Mouse (Mus musculus): Measurements from ENCODE around the gene Dzip3. TPM values are rescaled to one million over a fixed set of nuclear protein-coding genes. Genes with fewer than 3 reads are reported as not detected.
A peak's percentile ranks its signal among the peaks of the same experiment; 100 is the strongest.

Dzip3 gene
- 2.8 TPM for polyA plus RNA-seq (2012; fragmentation: generic; extraction: Trizol)

- TF ChIP-seq POLR2AphosphoS2 (IDR thresholded peaks at IDR 0.05; ENCODE audit: insufficient read length, low read depth) (peak; percentile 39), POLR2A (IDR thresholded peaks at IDR 0.05; ENCODE audit: insufficient read length, low read depth) (peak; percentile 45), MYOG (IDR thresholded peaks at IDR 0.05; ENCODE audit: control insufficient read depth in 1 of 3, insufficient read depth in 1 of 3, insufficient read length in 2 of 3, low read depth in 2 of 3) (peak in 1 of 3 experiments; percentile 4), TCF12 (IDR thresholded peaks at IDR 0.05; ENCODE audit: insufficient read depth, poor library complexity, severe bottlenecking) (no peak), E2F4 (IDR thresholded peaks at IDR 0.05; ENCODE audit: insufficient read depth) (peak; percentile 94), CEBPB (IDR thresholded peaks at IDR 0.05; ENCODE audit: insufficient read depth, poor library complexity, severe bottlenecking) (no peak), MYOD1 (IDR thresholded peaks at IDR 0.05; ENCODE audit: control insufficient read depth in 1 of 3, insufficient read length in 2 of 3, low read depth in 2 of 3) (peak in 1 of 3 experiments; percentile 27), MAX (IDR thresholded peaks at IDR 0.05; ENCODE audit: low read depth) (no peak), SRF (IDR thresholded peaks at IDR 0.05; ENCODE audit: control insufficient read depth, insufficient read length, low read depth) (no peak), USF1 (IDR thresholded peaks at IDR 0.05; ENCODE audit: low read depth) (no peak), REST (IDR thresholded peaks at IDR 0.05; ENCODE audit: insufficient read depth, insufficient read length) (no peak), TCF3 (IDR thresholded peaks at IDR 0.05; ENCODE audit: insufficient read length, low read depth) (no peak)
- Histone ChIP-seq H3K4me2 (ENCODE audit: low read depth) (peak within 1 kb of the TSS; percentile 80), H3K36me3 (ENCODE audit: control insufficient read depth, insufficient read depth) (no peaks in the 10 kb centered on the region), H3K79me2 (ENCODE audit: control insufficient read depth, insufficient read depth) (peaks cover 74% of the 10 kb centered on the region), H3K27me3 (ENCODE audit: control insufficient read depth, insufficient read depth, insufficient read length) (no peaks in the 10 kb centered on the region), H3K4me3 (peak within 1 kb of the TSS; percentile 90), H3ac (ENCODE audit: control insufficient read depth, insufficient read length) (peak within 1 kb of the TSS; percentile 80)
Measured at GRCm38 (mm10) chr16:48993559-48994342, at the start of gene Dzip3, which contains the start of gene Cip2a. Gene Dzip3, minus strand, starts transcription at chr16:48994165. Gene Cip2a, plus strand, starts transcription at chr16:48994185.

- Histone ChIP-seq H3K79me2 (ENCODE audit: control insufficient read depth, insufficient read depth) (no peaks in the 10 kb centered on the region), H3ac (ENCODE audit: control insufficient read depth, insufficient read length) (no peak overlapping the region), H3K4me2 (ENCODE audit: low read depth) (no peak overlapping the region), H3K27me3 (ENCODE audit: control insufficient read depth, insufficient read depth, insufficient read length) (no peaks in the 10 kb centered on the region), H3K4me3 (no peak overlapping the region), H3K36me3 (ENCODE audit: control insufficient read depth, insufficient read depth) (no peaks in the 10 kb centered on the region)
- TF ChIP-seq MYOG (IDR thresholded peaks at IDR 0.05; ENCODE audit: control insufficient read depth in 1 of 3, insufficient read depth in 1 of 3, insufficient read length in 2 of 3, low read depth in 2 of 3), result no peak
- no peak for TF ChIP-seq REST (IDR thresholded peaks at IDR 0.05; ENCODE audit: insufficient read depth, insufficient read length)
- TF ChIP-seq POLR2A (IDR thresholded peaks at IDR 0.05; ENCODE audit: insufficient read length, low read depth), result no peak
- no peak for TF ChIP-seq USF1 (IDR thresholded peaks at IDR 0.05; ENCODE audit: low read depth)
- no peak for TF ChIP-seq POLR2AphosphoS2 (IDR thresholded peaks at IDR 0.05; ENCODE audit: insufficient read length, low read depth)
- no peak for TF ChIP-seq MAX (IDR thresholded peaks at IDR 0.05; ENCODE audit: low read depth)
- TF ChIP-seq CEBPB (IDR thresholded peaks at IDR 0.05; ENCODE audit: insufficient read depth, poor library complexity, severe bottlenecking), result no peak
- no peak for TF ChIP-seq E2F4 (IDR thresholded peaks at IDR 0.05; ENCODE audit: insufficient read depth)
Measured at GRCm38 (mm10) chr16:49040554-49041221, 46.7 kb upstream of the Dzip3 start.

DNA sequence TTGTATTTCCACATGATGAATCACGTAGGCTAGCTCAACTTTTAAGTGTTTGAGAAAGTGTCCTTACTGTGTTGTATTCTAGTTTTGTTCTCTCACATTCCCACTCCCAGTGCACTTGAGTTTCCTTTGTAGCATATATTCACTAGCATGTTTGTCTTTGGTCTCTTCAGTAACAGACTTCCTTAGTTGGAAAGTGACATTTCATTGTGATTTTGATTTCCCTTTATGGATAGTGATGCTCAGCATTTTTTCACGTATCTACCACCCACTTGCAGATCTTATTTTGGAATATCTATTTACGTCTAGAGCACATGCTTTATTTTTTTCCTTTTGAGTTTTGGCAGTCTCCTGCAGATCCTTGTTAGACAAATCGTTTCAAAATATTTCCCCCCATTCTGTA lies 43.8 kb upstream of the Dzip3 start:
- Histone ChIP-seq H3K27me3 (ENCODE audit: control insufficient read depth, insufficient read depth, insufficient read length) (no peaks in the 10 kb centered on the region), H3K4me2 (ENCODE audit: low read depth) (no peak overlapping the region), H3K36me3 (ENCODE audit: control insufficient read depth, insufficient read depth) (no peaks in the 10 kb centered on the region), H3ac (ENCODE audit: control insufficient read depth, insufficient read length) (no peak overlapping the region), H3K79me2 (ENCODE audit: control insufficient read depth, insufficient read depth) (no peaks in the 10 kb centered on the region), H3K4me3 (no peak overlapping the region)
- TF ChIP-seq E2F4 (IDR thresholded peaks at IDR 0.05; ENCODE audit: insufficient read depth) (no peak), USF1 (IDR thresholded peaks at IDR 0.05; ENCODE audit: low read depth) (no peak), MYOD1 (IDR thresholded peaks at IDR 0.05; ENCODE audit: control insufficient read depth in 1 of 3, insufficient read length in 2 of 3, low read depth in 2 of 3) (no peak), POLR2A (IDR thresholded peaks at IDR 0.05; ENCODE audit: insufficient read length, low read depth) (no peak), POLR2AphosphoS2 (IDR thresholded peaks at IDR 0.05; ENCODE audit: insufficient read length, low read depth) (no peak), MYOG (IDR thresholded peaks at IDR 0.05; ENCODE audit: control insufficient read depth in 1 of 3, insufficient read depth in 1 of 3, insufficient read length in 2 of 3, low read depth in 2 of 3) (no peak), TCF3 (IDR thresholded peaks at IDR 0.05; ENCODE audit: insufficient read length, low read depth) (no peak), CEBPB (IDR thresholded peaks at IDR 0.05; ENCODE audit: insufficient read depth, poor library complexity, severe bottlenecking) (no peak), MAX (IDR thresholded peaks at IDR 0.05; ENCODE audit: low read depth) (no peak), REST (IDR thresholded peaks at IDR 0.05; ENCODE audit: insufficient read depth, insufficient read length) (no peak), SRF (IDR thresholded peaks at IDR 0.05; ENCODE audit: control insufficient read depth, insufficient read length, low read depth) (no peak), TCF12 (IDR thresholded peaks at IDR 0.05; ENCODE audit: insufficient read depth, poor library complexity, severe bottlenecking) (no peak)

DNA sequence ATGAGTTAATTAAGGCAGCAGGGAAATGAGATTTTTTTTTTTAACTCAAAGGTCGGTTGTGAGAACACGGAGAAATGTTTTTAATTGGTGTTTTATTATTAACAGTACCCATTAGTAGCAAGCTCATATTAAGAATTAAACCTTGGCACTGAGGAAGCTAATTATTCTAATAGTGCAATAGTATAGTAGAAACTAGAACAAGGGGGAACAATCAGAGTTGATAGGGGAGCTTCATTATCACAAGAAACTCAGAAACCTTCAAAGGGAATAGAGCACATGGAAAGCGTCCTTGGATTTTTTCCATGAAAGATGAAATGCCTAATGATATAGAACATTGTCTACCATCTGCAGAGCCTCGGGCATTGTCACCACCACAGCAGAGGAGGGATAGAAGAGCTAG lies 41.9 kb upstream of the Dzip3 start:
- H3K36me3 ChIP-seq (ENCODE audit: control insufficient read depth, insufficient read depth), result no peaks in the 10 kb centered on the region
- no peak overlapping the region for H3K4me2 ChIP-seq (ENCODE audit: low read depth)
- H3K27me3 ChIP-seq (ENCODE audit: control insufficient read depth, insufficient read depth, insufficient read length), result no peaks in the 10 kb centered on the region
- TF ChIP-seq MYOG (IDR thresholded peaks at IDR 0.05; ENCODE audit: control insufficient read depth in 1 of 3, insufficient read depth in 1 of 3, insufficient read length in 2 of 3, low read depth in 2 of 3) (no peak), E2F4 (IDR thresholded peaks at IDR 0.05; ENCODE audit: insufficient read depth) (no peak), TCF3 (IDR thresholded peaks at IDR 0.05; ENCODE audit: insufficient read length, low read depth) (no peak), MYOD1 (IDR thresholded peaks at IDR 0.05; ENCODE audit: control insufficient read depth in 1 of 3, insufficient read length in 2 of 3, low read depth in 2 of 3) (no peak), REST (IDR thresholded peaks at IDR 0.05; ENCODE audit: insufficient read depth, insufficient read length) (no peak), TCF12 (IDR thresholded peaks at IDR 0.05; ENCODE audit: insufficient read depth, poor library complexity, severe bottlenecking) (no peak), MAX (IDR thresholded peaks at IDR 0.05; ENCODE audit: low read depth) (no peak), POLR2AphosphoS2 (IDR thresholded peaks at IDR 0.05; ENCODE audit: insufficient read length, low read depth) (no peak), SRF (IDR thresholded peaks at IDR 0.05; ENCODE audit: control insufficient read depth, insufficient read length, low read depth) (no peak), POLR2A (IDR thresholded peaks at IDR 0.05; ENCODE audit: insufficient read length, low read depth) (no peak), CEBPB (IDR thresholded peaks at IDR 0.05; ENCODE audit: insufficient read depth, poor library complexity, severe bottlenecking) (no peak), USF1 (IDR thresholded peaks at IDR 0.05; ENCODE audit: low read depth) (no peak)
- no peak overlapping the region for H3ac ChIP-seq (ENCODE audit: control insufficient read depth, insufficient read length)
- no peaks in the 10 kb centered on the region for H3K79me2 ChIP-seq (ENCODE audit: control insufficient read depth, insufficient read depth)
- no peak overlapping the region for H3K4me3 ChIP-seq

Measured in myocyte (in vitro differentiated cells).